Mouse (Mus musculus) spleen, adult 12 weeks (tissue): ENCODE results near the gene Ash1l.

Experiments used
- DNase-seq: peaks from one replicate; pipeline ENCODE4 v3.0.0; 2022; ENCODE audit warnings: low spot score

Ash1l gene

GRCm38 (mm10) chr3:88950576-88951326, at the start of gene Ash1l, which contains the start of gene Dap3:
Ash1l (plus strand) TSS chr3:88950622.
Dap3 (minus strand) TSS chr3:88951181.
- DNase-seq, result peak; percentile 77

- no peak for DNase-seq
Observed at GRCm38 (mm10) chr3:88904803-88905202, 45.6 kb upstream of the Ash1l start.

GRCm38 (mm10) chr3:88905209-88905608, 45.2 kb upstream of the Ash1l start:
- no peak for DNase-seq

GRCm38 (mm10) chr3:88905741-88906140, 44.7 kb upstream of the Ash1l start:
- DNase-seq, result no peak

- DNase-seq, result no peak
Observed at GRCm38 (mm10) chr3:88906393-88907159, 43.8 kb upstream of the Ash1l start.

GRCm38 (mm10) chr3:88912585-88912984, 37.8 kb upstream of the Ash1l start:
- no peak for DNase-seq

- DNase-seq, result peak; percentile 90
Observed at GRCm38 (mm10) chr3:88913511-88914383, 36.7 kb upstream of the Ash1l start, which contains the start of gene Msto1. Msto1 (minus strand) TSS chr3:88913999.

GRCm38 (mm10) chr3:88914384-88914810, 36.0 kb upstream of the Ash1l start:
- DNase-seq, result no peak

- DNase-seq, result no peak
Observed at GRCm38 (mm10) chr3:88918981-88919380, 31.4 kb upstream of the Ash1l start.

GRCm38 (mm10) chr3:88921411-88921810, 29.0 kb upstream of the Ash1l start:
- DNase-seq, result no peak

- no peak for DNase-seq
Observed at GRCm38 (mm10) chr3:88923989-88924591, 26.3 kb upstream of the Ash1l start.

GRCm38 (mm10) chr3:88925651-88926050, 24.8 kb upstream of the Ash1l start:
- DNase-seq, result no peak

GRCm38 (mm10) chr3:88929501-88929900, 20.9 kb upstream of the Ash1l start:
- DNase-seq, result no peak

GRCm38 (mm10) chr3:88939071-88939470, 11.4 kb upstream of the Ash1l start:
- DNase-seq, result no peak

GRCm38 (mm10) chr3:88939749-88940148, 10.7 kb upstream of the Ash1l start:
- DNase-seq, result no peak

GRCm38 (mm10) chr3:88942316-88942880, 8.0 kb upstream of the Ash1l start:
- DNase-seq, result no peak

- DNase-seq, result no peak
Observed at GRCm38 (mm10) chr3:88944109-88944508, 6.3 kb upstream of the Ash1l start.

- DNase-seq, result peak; percentile 82
Observed at GRCm38 (mm10) chr3:88949786-88950575, 441 bp upstream of the Ash1l start.

- no peak for DNase-seq
Observed at GRCm38 (mm10) chr3:88951327-88951800, 942 bp downstream of the Ash1l start.

- no peak for DNase-seq
Observed at GRCm38 (mm10) chr3:88953246-88953645, 2.8 kb downstream of the Ash1l start.
